In the genomic region with DNA sequence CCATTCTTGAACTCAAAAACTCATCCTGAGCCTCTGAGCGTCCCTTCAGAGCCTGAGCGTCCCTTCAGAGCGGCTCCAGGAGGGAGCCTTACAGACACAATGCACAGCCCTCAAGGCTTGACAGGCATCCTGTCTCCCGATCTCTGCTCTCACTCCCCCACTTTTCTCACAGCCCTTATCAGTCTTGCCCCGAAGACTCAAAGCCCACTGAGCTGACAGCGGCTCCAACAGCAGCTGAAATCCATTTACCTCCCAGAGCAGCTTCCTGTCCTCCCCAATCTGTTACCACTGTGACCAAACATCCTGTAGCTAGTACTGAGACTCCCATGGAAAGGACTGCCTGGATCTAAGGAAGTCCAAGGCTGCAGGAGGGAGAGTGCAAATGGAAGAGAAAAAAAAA, we compare ENCODE assay signal across 19 mouse cellular contexts.
A peak's percentile ranks its signal among the peaks of the same experiment; 100 is the strongest.
DNase-seq lines count a peak whose midpoint lies in the region; ATAC-seq and TF ChIP-seq lines count a peak whose summit lies in the region.
"Had no signal": no experiment of that assay in that cellular context is flagged by ENCODE, and none has a peak within 500 bp of the region (broad histone marks: within the 10 kb centered on the region; RNA-seq: fewer than 3 reads in every experiment).

No protein-coding gene starts in this region.

- no peak for TF ChIP-seq CTCF in lung, embryonic 14.5 days (IDR thresholded peaks at IDR 0.05; ENCODE audit: low read depth)
- no peak for TF ChIP-seq CTCF in lung, adult 2 months (IDR thresholded peaks at IDR 0.05; ENCODE audit: insufficient read depth, low read length)
- no peak for TF ChIP-seq CTCF in gastrocnemius, adult 2 months (IDR thresholded peaks at IDR 0.05)

- peak overlapping the region; percentile 56 for H3K27ac ChIP-seq in kidney, embryonic 15.5 days
- H3K27ac ChIP-seq in kidney, embryonic 14.5 days (ENCODE audit: low read depth, low read length), result no peak overlapping the region
- no peak overlapping the region; the same call in 1 of the 2 replicates for H3K27ac ChIP-seq in lung, embryonic 14.5 days (ENCODE audit: low read depth)
- H3K27ac ChIP-seq in heart, embryonic 14.5 days (replicated peaks in 1 of 2; ENCODE audit: control insufficient read depth in 1 of 2, insufficient read depth in 1 of 2, low read depth in 2 of 2, low read length in 2 of 2), result peak overlapping the region; percentile 85
- no peak overlapping the region for H3K27ac ChIP-seq in gastrocnemius, adult 2 months
- H3K27ac ChIP-seq: hindbrain, embryonic 13.5 days; limb, embryonic 12.5 days; liver, embryonic 14.5 days; macrophage; midbrain, embryonic 10.5 days had no signal

- H3K4me1 ChIP-seq in kidney, embryonic 15.5 days, result 0 out of 2 replicates have a peak, but pooled peaks cover 4% of the 10 kb centered on the region
- H3K4me1 ChIP-seq in kidney, embryonic 14.5 days (ENCODE audit: control insufficient read depth, insufficient read depth, low read length), result no peaks in the 10 kb centered on the region
- H3K4me1 ChIP-seq in lung, embryonic 14.5 days (ENCODE audit: insufficient read depth), result no peaks in the 10 kb centered on the region
- no peaks in the 10 kb centered on the region for H3K4me1 ChIP-seq in lung, adult 2 months (ENCODE audit: control insufficient read depth, insufficient read depth, low read length)
- H3K4me1 ChIP-seq in heart, embryonic 14.5 days (ENCODE audit: control insufficient read depth in 2 of 2, insufficient read depth in 2 of 2, low read length in 2 of 2), result peaks cover 0 to 2% of the 10 kb centered on the region in 2 experiments; a peak in 3 of 4 replicates
- H3K4me1 ChIP-seq: hindbrain, embryonic 13.5 days; limb, embryonic 12.5 days; midbrain, embryonic 10.5 days had no signal

- peak; percentile 58; the same call in 1 of the 2 replicates for ATAC-seq in kidney, embryonic 15.5 days (replicated peaks; ENCODE audit: low FRiP score)
- no peak; the same call in 1 of the 2 replicates for ATAC-seq in kidney, embryonic 14.5 days (ENCODE audit: low FRiP score, low TSS enrichment)
- ATAC-seq in lung, embryonic 14.5 days (ENCODE audit: insufficient read depth), result peak; percentile 87; the same call in 1 of the 2 replicates
- ATAC-seq in heart, embryonic 14.5 days (ENCODE audit: insufficient number of reproducible peaks, insufficient read depth, low FRiP score, low read depth), result peak; percentile 86
- ATAC-seq: CD4-positive, CD25-positive, alpha-beta regulatory T cell, adult 4 months; Patski had no signal

- DNase-seq in embryo, embryonic 10.5 days (ENCODE audit: low spot score), result peak; percentile 30
- no peak for DNase-seq in embryo, embryonic 11 days
- DNase-seq in lung, embryonic 14.5 days, result peak; percentile 62
- no peak for DNase-seq in lung, adult 2 months
- no peak for DNase-seq in gastrocnemius, adult 2 months
- DNase-seq: adrenal gland, adult 8-10 months; cerebellum, adult 9-11 months; right cerebral cortex, adult 18-20 months; thymus, postnatal 14 days had no signal

- H3K36me3 ChIP-seq in kidney, embryonic 15.5 days, result no peaks in the 10 kb centered on the region
- H3K36me3 ChIP-seq in kidney, embryonic 14.5 days (ENCODE audit: control insufficient read depth, insufficient read depth, low read length), result no peaks in the 10 kb centered on the region
- no peaks in the 10 kb centered on the region for H3K36me3 ChIP-seq in lung, embryonic 14.5 days (ENCODE audit: insufficient read depth)
- no peaks in the 10 kb centered on the region for H3K36me3 ChIP-seq in heart, embryonic 14.5 days (ENCODE audit: control insufficient read depth, insufficient read depth, low read length)
- H3K36me3 ChIP-seq: hindbrain, embryonic 13.5 days; limb, embryonic 12.5 days; midbrain, embryonic 10.5 days had no signal

- no peak overlapping the region for H3K9ac ChIP-seq in kidney, embryonic 15.5 days
- H3K9ac ChIP-seq in kidney, embryonic 14.5 days (ENCODE audit: low read depth, low read length), result no peak overlapping the region
- no peak overlapping the region for H3K9ac ChIP-seq in lung, embryonic 14.5 days
- no peak overlapping the region for H3K9ac ChIP-seq in heart, embryonic 14.5 days (ENCODE audit: low read length)
- H3K9ac ChIP-seq: hindbrain, embryonic 13.5 days; limb, embryonic 12.5 days; liver, embryonic 14.5 days had no signal

- H3K4me2 ChIP-seq in kidney, embryonic 15.5 days, result no peak overlapping the region
- no peak overlapping the region for H3K4me2 ChIP-seq in kidney, embryonic 14.5 days (replicated peaks; ENCODE audit: low read depth, low read length)
- H3K4me2 ChIP-seq in lung, embryonic 14.5 days, result no peak overlapping the region
- H3K4me2 ChIP-seq in heart, embryonic 14.5 days (ENCODE audit: low read length), result no peak overlapping the region
- H3K4me2 ChIP-seq: hindbrain, embryonic 13.5 days; limb, embryonic 12.5 days had no signal

- intact Hi-C loops in gastrocnemius, adult 2 months (cut with DNase I), result no loop called here

- H3K9me3 ChIP-seq in kidney, embryonic 15.5 days (replicated peaks), result no peaks in the 10 kb centered on the region
- no peaks in the 10 kb centered on the region for H3K9me3 ChIP-seq in kidney, embryonic 14.5 days (ENCODE audit: control insufficient read depth, low read length)
- no peaks in the 10 kb centered on the region for H3K9me3 ChIP-seq in lung, embryonic 14.5 days (ENCODE audit: low read depth, low read length)
- no peaks in the 10 kb centered on the region for H3K9me3 ChIP-seq in heart, embryonic 14.5 days (ENCODE audit: control insufficient read depth, low read length)
- H3K9me3 ChIP-seq: hindbrain, embryonic 13.5 days; limb, embryonic 12.5 days; midbrain, embryonic 10.5 days had no signal

- no peak for TF ChIP-seq POLR2A in lung, adult 2 months (IDR thresholded peaks at IDR 0.05; ENCODE audit: borderline replicate concordance, extremely low read depth, low read depth, low read length)

- H3K4me3 ChIP-seq in kidney, embryonic 15.5 days (replicated peaks), result no peak overlapping the region
- H3K4me3 ChIP-seq in kidney, embryonic 14.5 days (ENCODE audit: low read length), result no peak overlapping the region
- no peak overlapping the region for H3K4me3 ChIP-seq in lung, embryonic 14.5 days (ENCODE audit: low read depth, low read length)
- no peak overlapping the region for H3K4me3 ChIP-seq in lung, adult 2 months (replicated peaks; ENCODE audit: extremely low read depth, low read depth, low read length)
- no peak overlapping the region for H3K4me3 ChIP-seq in heart, embryonic 14.5 days (ENCODE audit: control insufficient read depth in 1 of 2, insufficient read depth in 1 of 2, low read depth in 1 of 2, low read length in 2 of 2)
- H3K4me3 ChIP-seq in gastrocnemius, adult 2 months, result no peak overlapping the region
- H3K4me3 ChIP-seq: hindbrain, embryonic 13.5 days; limb, embryonic 12.5 days; midbrain, embryonic 10.5 days had no signal

- H3K27me3 ChIP-seq in kidney, embryonic 15.5 days, result no peaks in the 10 kb centered on the region
- no peaks in the 10 kb centered on the region for H3K27me3 ChIP-seq in kidney, embryonic 14.5 days (ENCODE audit: control insufficient read depth, insufficient read depth, low read length)
- no peaks in the 10 kb centered on the region for H3K27me3 ChIP-seq in lung, embryonic 14.5 days (ENCODE audit: insufficient read depth, low read length)
- no peaks in the 10 kb centered on the region for H3K27me3 ChIP-seq in heart, embryonic 14.5 days (ENCODE audit: control insufficient read depth, insufficient read depth, low read length)
- H3K27me3 ChIP-seq: hindbrain, embryonic 13.5 days; limb, embryonic 12.5 days had no signal

- WGBS in kidney, embryonic 15.5 days, result 26% methylated on average over 6 of the region's 6 CpGs
- WGBS in kidney, embryonic 14.5 days, result 35% methylated on average over 6 of the region's 6 CpGs
- 12% methylated on average over 6 of the region's 6 CpGs for WGBS in lung, embryonic 14.5 days
- 30% methylated on average over 6 of the region's 6 CpGs for WGBS in lung, adult 2 months
- WGBS in heart, embryonic 14.5 days, result 4% methylated on average over 6 of the region's 6 CpGs

Comparison
In these comparisons a context has a peak if more than half of its experiments do, and no peak if none do; other contexts are left out.
1. DNase-seq: peak in embryo, embryonic 10.5 days (single experiment) and lung, embryonic 14.5 days (single experiment); none in embryo, embryonic 11 days (single experiment), lung, adult 2 months (single experiment) and gastrocnemius, adult 2 months (single experiment).
2. H3K27ac ChIP-seq: peak in kidney, embryonic 15.5 days (single experiment) and heart, embryonic 14.5 days (2 of 2); none in kidney, embryonic 14.5 days (single experiment), lung, embryonic 14.5 days (single experiment) and gastrocnemius, adult 2 months (single experiment).